Mouse (Mus musculus) midbrain, postnatal 0 days (tissue): ENCODE data around the gene Foxp1. TPM values are rescaled to one million over a fixed set of nuclear protein-coding genes. Genes with fewer than 3 reads are reported as not detected.

Experiments
- ATAC-seq: fragments of 200-750 bp; cut with Nextera tagmentation; 2 replicates; pipeline ENCODE4 v1.8.0; 2017; ENCODE audit warnings: moderate number of reproducible peaks, mild to moderate bottlenecking, moderate TSS enrichment, moderate library complexity; ENCODE audit not compliant: low FRiP score
- DNase-seq: peaks from one replicate; pipeline ENCODE4 v3.0.0-alpha.2; 2015; ENCODE audit warnings: low spot score
- H3K27ac ChIP-seq: fragments of 300-500 bp; sonication (generic); 2 replicates; pipeline ENCODE4 v1.5.1; 2014; ENCODE audit warnings: low read depth, mild to moderate bottlenecking, low read length, mixed read lengths
- H3K27me3 ChIP-seq: fragments of 300-500 bp; sonication (generic); 2 replicates; pipeline ENCODE4 v1.6.1; 2014; ENCODE audit warnings: low read length, control low read depth, mixed read lengths; ENCODE audit not compliant: insufficient read depth
- H3K36me3 ChIP-seq: fragments of 300-500 bp; sonication (generic); 2 replicates; pipeline ENCODE4 v1.6.1; 2014; ENCODE audit warnings: low read length, control low read depth, mixed read lengths; ENCODE audit not compliant: insufficient read depth
- H3K4me1 ChIP-seq: fragments of 300-500 bp; sonication (generic); 2 replicates; pipeline ENCODE4 v1.6.1; 2014; ENCODE audit warnings: mild to moderate bottlenecking, control low read depth, antibody characterized with exemption, low read length, mixed read lengths; ENCODE audit not compliant: insufficient read depth
- H3K4me2 ChIP-seq: fragments of 300-500 bp; sonication (generic); 2 replicates; pipeline ENCODE4 v1.6.1; 2014; ENCODE audit warnings: low read depth, mild to moderate bottlenecking, low read length, mixed read lengths; ENCODE audit not compliant: poor library complexity, severe bottlenecking
- H3K4me3 ChIP-seq: fragments of 300-500 bp; sonication (generic); 2 replicates; pipeline ENCODE4 v1.5.1; 2014; ENCODE audit warnings: low read depth, mild to moderate bottlenecking, low read length, moderate library complexity
- H3K9ac ChIP-seq: fragments of 300-500 bp; sonication (generic); replicated peaks from 2 replicates; pipeline ENCODE4 v1.6.1; 2014; ENCODE audit warnings: mild to moderate bottlenecking, low read length, moderate library complexity, mixed read lengths; ENCODE audit not compliant: poor library complexity, severe bottlenecking
- H3K9me3 ChIP-seq: fragments of 300-500 bp; sonication (generic); 2 replicates; pipeline ENCODE4 v1.6.1; 2016; ENCODE audit warnings: low read length, control low read depth
- CTCF ChIP-seq: IDR thresholded peaks from 2 replicates; pipeline ENCODE4 v1.5.1; 2016; ENCODE audit warnings: antibody characterized with exemption, mild to moderate bottlenecking
- WGBS: fragments of 180-500 bp; shearing (Covaris S2); extraction: QIAGEN DNeasy Blood & Tissue Kit; methylation state at CpG from one replicate; pipeline ENCODE4 v1.1.7; 2014; 5-methylcytosine and 5-hydroxymethylcytosine counted together
- polyA plus RNA-seq: library from polyadenylated mRNA; unstranded; fragments of >200 nt; fragmentation: Nextera tagmentation; extraction: Ambion mirVana; gene quantifications from 2 replicates; pipeline ENCODE4 v1.2.1, GENCODE M21; 2015
- total RNA-seq: library from RNA; depleted of rRNA; stranded (reverse); fragments of >200 nt; gene quantifications from 2 replicates; pipeline ENCODE4 v1.2.3, GENCODE M21; 2014

Gene Foxp1
- total and polyA plus RNA-seq, 2 experiments from 2014 or later, result 71.1 to 74.3 TPM

GRCm38 (mm10) chr6:99070710-99071109 is 451.8 kb downstream of the Foxp1 start:
- ATAC-seq, result no peak
- H3K4me3 ChIP-seq, result no peak overlapping the region

GRCm38 (mm10) chr6:99069726-99070125 is 452.8 kb downstream of the Foxp1 start:
- Histone ChIP-seq H3K27ac (no peak overlapping the region), H3K27me3 (no peaks in the 10 kb centered on the region), H3K4me3 (no peak overlapping the region), H3K9me3 (no peaks in the 10 kb centered on the region), H3K4me1 (no peaks in the 10 kb centered on the region), H3K9ac (no peak overlapping the region), H3K36me3 (no peaks in the 10 kb centered on the region), H3K4me2 (no peak overlapping the region)
- WGBS, result 98% methylated on average over 1 of the region's 1 CpGs
- ATAC-seq (no peak), DNase-seq (no peak)
- TF ChIP-seq CTCF, result no peak

More at GRCm38 (mm10) chr6:99070710-99071109, 451.8 kb downstream of the Foxp1 start:
- H3K27ac ChIP-seq, result no peak overlapping the region
- no peaks in the 10 kb centered on the region for H3K9me3 ChIP-seq
- H3K9ac ChIP-seq, result no peak overlapping the region
- no peak for TF ChIP-seq CTCF
- DNase-seq, result no peak
- no peak overlapping the region for H3K4me2 ChIP-seq
- 78% methylated on average over 5 of the region's 5 CpGs for WGBS
- no peaks in the 10 kb centered on the region for H3K27me3 ChIP-seq
- H3K4me1 ChIP-seq, result no peaks in the 10 kb centered on the region
- 0 out of 2 replicates have a peak, but pooled peaks cover 6% of the 10 kb centered on the region for H3K36me3 ChIP-seq

DNA sequence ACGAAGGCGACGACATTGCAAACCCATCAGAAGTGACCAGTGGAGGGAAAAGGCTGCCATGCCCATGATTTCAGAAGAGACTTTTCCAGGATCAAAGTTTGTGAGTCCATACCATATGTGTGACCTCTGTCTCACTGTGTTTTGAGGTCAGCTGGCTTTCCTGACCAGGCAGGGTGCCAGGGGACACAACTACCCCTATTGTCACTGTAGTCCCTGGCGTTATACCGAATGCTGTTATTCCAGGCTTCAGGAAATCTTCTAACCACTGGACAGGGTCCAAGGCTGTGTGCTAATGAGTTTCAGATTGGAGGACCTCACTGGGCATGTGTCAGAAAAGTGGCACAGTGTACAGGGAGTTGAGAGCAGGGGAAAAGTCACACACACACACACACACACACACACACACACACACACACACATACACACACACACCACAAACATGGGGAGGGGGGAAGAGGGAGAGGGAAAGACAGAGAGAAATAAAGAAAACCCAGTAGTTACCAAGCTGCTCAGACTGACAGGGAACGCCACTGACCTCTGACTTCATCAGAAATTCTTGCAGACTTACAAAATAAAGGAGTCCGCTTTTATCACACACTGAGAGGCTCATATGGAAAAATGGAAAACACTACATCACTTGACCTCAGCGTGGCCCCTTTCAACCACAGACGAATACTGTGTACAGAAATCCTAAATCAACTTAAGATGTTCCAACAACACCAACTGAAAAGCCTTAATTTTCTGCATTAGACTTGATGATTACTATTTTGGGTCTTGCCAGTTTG is 456.8 kb downstream of the Foxp1 start:
- Histone ChIP-seq H3K4me3 (no peak overlapping the region), H3K4me1 (no peaks in the 10 kb centered on the region), H3K9me3 (no peaks in the 10 kb centered on the region), H3K36me3 (no peaks in the 10 kb centered on the region), H3K27me3 (no peaks in the 10 kb centered on the region), H3K4me2 (no peak overlapping the region), H3K27ac (no peak overlapping the region), H3K9ac (no peak overlapping the region)
- 60% methylated on average over 9 of the region's 9 CpGs for whole genome bisulfite sequencing
- TF ChIP-seq CTCF, result no peak
- no peak for ATAC-seq
- DNase-seq, result peak; percentile 34

DNA sequence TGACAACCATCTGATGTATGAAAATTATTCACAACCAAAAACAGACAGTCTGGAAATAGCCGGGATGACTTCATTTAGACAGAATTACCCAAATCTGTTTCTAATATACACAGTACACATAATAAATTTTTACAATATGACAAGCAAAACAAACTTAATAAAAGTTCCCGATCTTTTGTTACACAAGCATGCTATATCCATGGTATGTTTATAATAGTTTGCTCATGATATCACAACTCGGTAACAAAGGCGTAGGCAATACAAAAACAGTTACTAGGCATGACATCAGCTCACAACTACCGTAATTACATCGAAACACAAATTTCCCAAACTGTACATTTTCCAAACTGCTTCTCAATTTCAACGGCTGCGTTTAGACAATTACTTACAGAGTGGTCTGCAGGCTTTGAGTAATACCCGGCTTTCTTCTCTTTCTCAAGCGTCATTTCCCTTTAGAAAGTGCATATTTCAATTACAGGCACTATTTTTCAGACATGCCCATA is 458.5 kb downstream of the Foxp1 start:
- Histone ChIP-seq H3K4me1 (no peaks in the 10 kb centered on the region), H3K9me3 (no peaks in the 10 kb centered on the region), H3K27ac (no peak overlapping the region), H3K4me3 (no peak overlapping the region), H3K27me3 (no peaks in the 10 kb centered on the region), H3K36me3 (no peaks in the 10 kb centered on the region), H3K9ac (no peak overlapping the region), H3K4me2 (no peak overlapping the region)
- WGBS, result 93% methylated on average over 10 of the region's 10 CpGs
- TF ChIP-seq CTCF, result no peak
- DNase-seq (no peak), ATAC-seq (no peak)

DNA sequence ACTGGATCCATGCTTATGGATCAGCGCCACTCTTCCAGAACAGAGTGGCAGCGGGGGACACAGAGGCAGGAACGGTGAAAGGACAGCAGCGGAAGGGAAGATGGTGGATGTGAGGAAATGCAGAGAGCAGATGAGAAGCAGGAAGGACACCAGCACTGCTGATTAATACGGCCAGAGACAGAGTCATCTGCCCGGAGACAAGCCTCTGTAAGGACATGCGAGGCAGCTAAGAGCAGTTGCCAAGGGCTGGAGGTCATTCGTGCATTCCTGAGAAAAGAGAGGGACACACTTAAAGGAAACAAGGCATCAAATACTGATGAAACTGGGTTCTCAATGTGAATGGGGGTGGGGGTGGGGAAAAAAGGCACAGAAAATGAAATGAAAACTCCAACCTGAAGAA is 459.6 kb downstream of the Foxp1 start:
- DNase-seq (no peak), ATAC-seq (no peak)
- no peak overlapping the region for H3K27ac ChIP-seq
- H3K36me3 ChIP-seq, result no peaks in the 10 kb centered on the region
- H3K9me3 ChIP-seq, result no peaks in the 10 kb centered on the region
- no peak overlapping the region for H3K9ac ChIP-seq
- no peaks in the 10 kb centered on the region for H3K4me1 ChIP-seq
- 89% methylated on average over 8 of the region's 8 CpGs for WGBS
- no peaks in the 10 kb centered on the region for H3K27me3 ChIP-seq
- H3K4me3 ChIP-seq, result no peak overlapping the region
- TF ChIP-seq CTCF, result no peak
- H3K4me2 ChIP-seq, result no peak overlapping the region

DNA sequence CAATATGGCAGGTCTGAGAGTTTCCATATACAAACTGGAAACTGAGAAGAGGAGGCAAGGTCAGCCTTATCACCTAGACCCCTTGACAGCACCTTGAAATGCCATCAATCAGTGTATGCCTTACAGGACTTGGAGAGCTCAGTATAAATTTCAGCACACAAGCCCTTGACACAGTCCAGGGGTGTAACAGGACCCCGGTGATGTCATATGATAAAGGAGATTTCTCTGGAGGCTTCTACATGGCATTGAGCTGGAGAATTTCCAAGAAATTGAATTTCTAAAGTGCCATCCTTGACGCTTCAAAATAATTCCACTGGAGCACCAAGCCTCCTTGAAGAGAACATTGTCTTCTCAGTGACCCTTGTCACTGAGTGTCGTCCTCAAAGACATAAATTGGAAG is 463.8 kb downstream of the Foxp1 start:
- DNase-seq (no peak), ATAC-seq (no peak)
- H3K9me3 ChIP-seq, result no peaks in the 10 kb centered on the region
- H3K9ac ChIP-seq, result no peak overlapping the region
- TF ChIP-seq CTCF, result no peak
- H3K4me3 ChIP-seq, result no peak overlapping the region
- no peak overlapping the region for H3K4me2 ChIP-seq
- no peaks in the 10 kb centered on the region for H3K27me3 ChIP-seq
- H3K27ac ChIP-seq, result no peak overlapping the region
- H3K4me1 ChIP-seq, result no peaks in the 10 kb centered on the region
- 78% methylated on average over 3 of the region's 3 CpGs for WGBS
- no peaks in the 10 kb centered on the region for H3K36me3 ChIP-seq
